Mouse (Mus musculus): Measurements from ENCODE around the gene Fignl2. TPM values are rescaled to one million over a fixed set of nuclear protein-coding genes. Genes with fewer than 3 reads are reported as not detected.
"Not testable (repeated sequence)": the region's sequence is repeated elsewhere in the genome, so short reads cannot be mapped to it uniquely, and the experiment has no call there.

Fignl2 gene
- polyA plus RNA-seq, 1 experiment from 2014 or later, result 1.7 TPM

GRCm38 (mm10) chr15:101113778-101114177, 35.4 kb upstream of the Fignl2 start:
- H3K27ac ChIP-seq (ENCODE audit: low read depth, low read length); H3K4me3 ChIP-seq (ENCODE audit: low read depth, low read length); H3K4me1 ChIP-seq (ENCODE audit: control insufficient read depth, insufficient read depth, low read length); ATAC-seq (ENCODE audit: insufficient read depth, low FRiP score, low TSS enrichment); H3K9me3 ChIP-seq (ENCODE audit: control insufficient read depth, low read length); H3K27me3 ChIP-seq (ENCODE audit: control insufficient read depth, insufficient read depth, low read length); H3K4me2 ChIP-seq (ENCODE audit: low read depth); DNase-seq (ENCODE audit: low spot score); H3K9ac ChIP-seq (ENCODE audit: low read length); H3K36me3 ChIP-seq (ENCODE audit: control insufficient read depth, insufficient read depth, low read length): not testable (repeated sequence)
- 91% methylated on average over 2 of the region's 2 CpGs for WGBS

GRCm38 (mm10) chr15:101113176-101113575, 34.8 kb upstream of the Fignl2 start:
- H3K9ac ChIP-seq (ENCODE audit: low read length), result no peak overlapping the region
- H3K27me3 ChIP-seq (ENCODE audit: control insufficient read depth, insufficient read depth, low read length), result no peaks in the 10 kb centered on the region
- DNase-seq (ENCODE audit: low spot score), result no peak
- H3K9me3 ChIP-seq (ENCODE audit: control insufficient read depth, low read length), result no peaks in the 10 kb centered on the region
- no peaks in the 10 kb centered on the region for H3K4me1 ChIP-seq (ENCODE audit: control insufficient read depth, insufficient read depth, low read length)
- no peak overlapping the region for H3K27ac ChIP-seq (ENCODE audit: low read depth, low read length)
- H3K36me3 ChIP-seq (ENCODE audit: control insufficient read depth, insufficient read depth, low read length), result no peaks in the 10 kb centered on the region
- H3K4me2 ChIP-seq (ENCODE audit: low read depth), result no peak overlapping the region
- WGBS, result 79% methylated on average over 8 of the region's 8 CpGs
- no peak overlapping the region for H3K4me3 ChIP-seq (ENCODE audit: low read depth, low read length)
- ATAC-seq (ENCODE audit: insufficient read depth, low FRiP score, low TSS enrichment), result no peak

GRCm38 (mm10) chr15:101107906-101108671, 29.7 kb upstream of the Fignl2 start:
- H3K4me3 ChIP-seq (ENCODE audit: low read depth, low read length), result no peak overlapping the region
- H3K9me3 ChIP-seq (ENCODE audit: control insufficient read depth, low read length), result no peaks in the 10 kb centered on the region
- H3K27ac ChIP-seq (ENCODE audit: low read depth, low read length), result no peak overlapping the region
- no peak overlapping the region for H3K4me2 ChIP-seq (ENCODE audit: low read depth)
- H3K36me3 ChIP-seq (ENCODE audit: control insufficient read depth, insufficient read depth, low read length), result no peaks in the 10 kb centered on the region
- H3K4me1 ChIP-seq (ENCODE audit: control insufficient read depth, insufficient read depth, low read length), result peaks cover 9% of the 10 kb centered on the region
- WGBS, result 82% methylated on average over 5 of the region's 5 CpGs
- DNase-seq (ENCODE audit: low spot score) (no peak), ATAC-seq (ENCODE audit: insufficient read depth, low FRiP score, low TSS enrichment) (no peak)
- H3K27me3 ChIP-seq (ENCODE audit: control insufficient read depth, insufficient read depth, low read length), result no peaks in the 10 kb centered on the region
- no peak overlapping the region for H3K9ac ChIP-seq (ENCODE audit: low read length)

- no peak overlapping the region for H3K4me3 ChIP-seq (ENCODE audit: low read depth, low read length)
- H3K4me2 ChIP-seq (ENCODE audit: low read depth), result no peak overlapping the region
- H3K9me3 ChIP-seq (ENCODE audit: control insufficient read depth, low read length), result no peaks in the 10 kb centered on the region
- DNase-seq (ENCODE audit: low spot score) (no peak), ATAC-seq (ENCODE audit: insufficient read depth, low FRiP score, low TSS enrichment) (no peak)
- no peaks in the 10 kb centered on the region for H3K27me3 ChIP-seq (ENCODE audit: control insufficient read depth, insufficient read depth, low read length)
- WGBS, result 89% methylated on average over 10 of the region's 10 CpGs
- no peak overlapping the region for H3K9ac ChIP-seq (ENCODE audit: low read length)
- H3K27ac ChIP-seq (ENCODE audit: low read depth, low read length), result no peak overlapping the region
- peaks cover 17% of the 10 kb centered on the region for H3K4me1 ChIP-seq (ENCODE audit: control insufficient read depth, insufficient read depth, low read length)
- no peaks in the 10 kb centered on the region for H3K36me3 ChIP-seq (ENCODE audit: control insufficient read depth, insufficient read depth, low read length)
Measured at GRCm38 (mm10) chr15:101106011-101106410, 27.6 kb upstream of the Fignl2 start.

- Histone ChIP-seq H3K4me1 (ENCODE audit: control insufficient read depth, insufficient read depth, low read length) (peaks cover 17% of the 10 kb centered on the region), H3K36me3 (ENCODE audit: control insufficient read depth, insufficient read depth, low read length) (no peaks in the 10 kb centered on the region), H3K4me2 (ENCODE audit: low read depth) (no peak overlapping the region), H3K9ac (ENCODE audit: low read length) (no peak overlapping the region), H3K27ac (ENCODE audit: low read depth, low read length) (no peak overlapping the region), H3K9me3 (ENCODE audit: control insufficient read depth, low read length) (no peaks in the 10 kb centered on the region), H3K4me3 (ENCODE audit: low read depth, low read length) (no peak overlapping the region), H3K27me3 (ENCODE audit: control insufficient read depth, insufficient read depth, low read length) (no peaks in the 10 kb centered on the region)
- WGBS, result 20% methylated on average over 12 of the region's 12 CpGs
- peak; percentile 86 for DNase-seq (ENCODE audit: low spot score)
- peak; percentile 38; the same call in 1 of the 2 replicates for ATAC-seq (ENCODE audit: insufficient read depth, low FRiP score, low TSS enrichment)
Measured at GRCm38 (mm10) chr15:101105496-101105994, 27.2 kb upstream of the Fignl2 start.

GRCm38 (mm10) chr15:101103605-101104304, 25.4 kb upstream of the Fignl2 start:
- Histone ChIP-seq H3K9ac (ENCODE audit: low read length) (no peak overlapping the region), H3K36me3 (ENCODE audit: control insufficient read depth, insufficient read depth, low read length) (no peaks in the 10 kb centered on the region), H3K4me1 (ENCODE audit: control insufficient read depth, insufficient read depth, low read length) (peaks cover 20% of the 10 kb centered on the region), H3K27me3 (ENCODE audit: control insufficient read depth, insufficient read depth, low read length) (no peaks in the 10 kb centered on the region), H3K9me3 (ENCODE audit: control insufficient read depth, low read length) (no peaks in the 10 kb centered on the region), H3K27ac (ENCODE audit: low read depth, low read length) (no peak overlapping the region), H3K4me2 (ENCODE audit: low read depth) (no peak overlapping the region), H3K4me3 (ENCODE audit: low read depth, low read length) (no peak overlapping the region)
- WGBS, result 60% methylated on average over 9 of the region's 9 CpGs
- DNase-seq (ENCODE audit: low spot score) (no peak), ATAC-seq (ENCODE audit: insufficient read depth, low FRiP score, low TSS enrichment) (no peak)

- Histone ChIP-seq H3K4me1 (ENCODE audit: control insufficient read depth, insufficient read depth, low read length) (peaks cover 28% of the 10 kb centered on the region), H3K4me2 (ENCODE audit: low read depth) (no peak overlapping the region), H3K9me3 (ENCODE audit: control insufficient read depth, low read length) (no peaks in the 10 kb centered on the region), H3K4me3 (ENCODE audit: low read depth, low read length) (no peak overlapping the region), H3K27ac (ENCODE audit: low read depth, low read length) (no peak overlapping the region), H3K36me3 (ENCODE audit: control insufficient read depth, insufficient read depth, low read length) (no peaks in the 10 kb centered on the region), H3K9ac (ENCODE audit: low read length) (no peak overlapping the region), H3K27me3 (ENCODE audit: control insufficient read depth, insufficient read depth, low read length) (no peaks in the 10 kb centered on the region)
- WGBS, result 72% methylated on average over 3 of the region's 3 CpGs
- DNase-seq (ENCODE audit: low spot score) (no peak), ATAC-seq (ENCODE audit: insufficient read depth, low FRiP score, low TSS enrichment) (no peak)
Measured at GRCm38 (mm10) chr15:101100996-101101395, 22.6 kb upstream of the Fignl2 start.

- Histone ChIP-seq H3K4me2 (ENCODE audit: low read depth) (peak overlapping the region; percentile 32), H3K4me1 (ENCODE audit: control insufficient read depth, insufficient read depth, low read length) (peaks cover 33% of the 10 kb centered on the region), H3K9me3 (ENCODE audit: control insufficient read depth, low read length) (no peaks in the 10 kb centered on the region), H3K27me3 (ENCODE audit: control insufficient read depth, insufficient read depth, low read length) (peaks cover 3% of the 10 kb centered on the region; the same call in 1 of the 2 replicates), H3K27ac (ENCODE audit: low read depth, low read length) (peak overlapping the region; percentile 67), H3K4me3 (ENCODE audit: low read depth, low read length) (no peak overlapping the region), H3K9ac (ENCODE audit: low read length) (peak overlapping the region; percentile 29), H3K36me3 (ENCODE audit: control insufficient read depth, insufficient read depth, low read length) (no peaks in the 10 kb centered on the region)
- DNase-seq (ENCODE audit: low spot score), result peak; percentile 88
- WGBS, result 2% methylated on average over 28 of the region's 28 CpGs
- ATAC-seq (ENCODE audit: insufficient read depth, low FRiP score, low TSS enrichment), result peak; percentile 33
Measured at GRCm38 (mm10) chr15:101097985-101098651, 19.8 kb upstream of the Fignl2 start.

Data from neural tube, embryonic 11.5 days (tissue).